Mouse (Mus musculus) adrenal gland, adult 2 months (tissue): ENCODE measurements at regions not wholly inside any gene's neighbourhood (a gene's known extent, or its start where the extent isn't known, plus 50 kb on each side); places are given as distances from the start of the nearest gene placed in this dataset.

ENCODE experiments used
- DNase-seq: peaks from one replicate; pipeline ENCODE4 v3.0.0; 2021

GRCm38 (mm10) chr12:70672115-70672514, 153.2 kb upstream of the Frmd6 start:
- no peak for DNase-seq

DNA sequence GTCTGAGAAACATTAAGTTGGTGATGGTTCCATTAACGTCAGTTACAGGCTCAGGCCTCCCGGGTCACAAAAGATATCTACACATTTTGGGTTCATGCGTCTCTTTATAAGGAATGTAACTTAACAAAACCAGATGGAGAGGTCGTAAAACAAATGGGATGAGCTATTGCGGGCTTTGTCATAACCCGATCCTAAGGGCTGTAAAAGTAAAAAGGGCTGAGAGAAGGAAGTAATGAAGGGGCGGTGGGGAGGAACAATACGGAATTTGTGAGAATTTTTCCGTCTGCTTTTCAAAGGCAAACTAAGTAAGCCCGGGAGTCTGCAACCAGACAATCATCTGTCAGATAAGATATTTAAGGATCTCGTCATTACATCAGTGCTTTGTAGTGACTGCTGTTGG, 152.1 kb upstream of the Frmd6 start:
- no peak for DNase-seq

DNA sequence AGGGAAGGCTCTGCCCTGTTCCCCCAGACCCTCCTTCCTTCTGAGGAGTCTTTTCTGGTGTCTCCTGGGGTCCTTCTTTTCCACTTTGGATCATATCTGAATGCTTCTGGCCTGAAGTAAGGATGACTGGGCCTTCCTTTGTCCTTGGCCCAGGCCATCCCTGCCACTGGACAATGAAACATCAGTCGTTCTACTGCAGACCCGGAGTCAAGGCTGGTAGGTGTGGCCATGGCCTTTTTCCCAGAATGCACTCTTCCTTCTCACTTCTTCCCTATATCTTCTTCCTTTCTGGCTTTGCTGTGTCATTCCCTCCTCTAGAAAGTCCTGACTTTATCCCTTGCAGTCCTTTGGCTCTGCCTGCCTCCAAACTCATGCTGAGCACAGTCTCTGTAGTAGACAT, 151.2 kb upstream of the Frmd6 start:
- DNase-seq: peak; percentile 50

- no peak for DNase-seq
Measured at GRCm38 (mm10) chr12:70675846-70676245, 149.5 kb upstream of the Frmd6 start.

- DNase-seq: no peak
Measured at GRCm38 (mm10) chr12:70679701-70680425, 145.5 kb upstream of the Frmd6 start.

GRCm38 (mm10) chr12:70681407-70681990, 143.8 kb upstream of the Frmd6 start:
- no peak for DNase-seq

DNA sequence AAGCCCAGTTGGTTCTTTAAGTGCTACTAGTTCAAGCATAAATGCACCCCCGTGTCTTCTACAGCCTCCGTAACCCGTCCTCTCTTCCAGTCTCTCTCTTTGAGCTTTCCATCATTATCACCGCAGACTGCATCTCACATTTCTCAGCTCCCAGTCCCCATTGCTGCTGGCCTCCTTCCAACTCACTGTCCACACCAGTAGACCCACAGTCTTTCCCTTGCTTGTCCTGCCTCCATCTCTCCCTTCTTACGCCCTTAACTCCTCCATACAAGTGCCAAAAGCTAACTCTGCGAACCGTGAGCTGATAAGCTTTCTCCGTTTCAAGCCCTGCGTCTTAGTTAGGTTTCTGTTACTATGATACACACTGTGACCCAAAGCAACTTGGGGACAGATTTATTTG, 141.0 kb upstream of the Frmd6 start:
- DNase-seq: no peak

GRCm38 (mm10) chr12:70685432-70685831, 139.9 kb upstream of the Frmd6 start:
- DNase-seq: no peak

GRCm38 (mm10) chr12:70686337-70686736, 139.0 kb upstream of the Frmd6 start:
- no peak for DNase-seq

DNA sequence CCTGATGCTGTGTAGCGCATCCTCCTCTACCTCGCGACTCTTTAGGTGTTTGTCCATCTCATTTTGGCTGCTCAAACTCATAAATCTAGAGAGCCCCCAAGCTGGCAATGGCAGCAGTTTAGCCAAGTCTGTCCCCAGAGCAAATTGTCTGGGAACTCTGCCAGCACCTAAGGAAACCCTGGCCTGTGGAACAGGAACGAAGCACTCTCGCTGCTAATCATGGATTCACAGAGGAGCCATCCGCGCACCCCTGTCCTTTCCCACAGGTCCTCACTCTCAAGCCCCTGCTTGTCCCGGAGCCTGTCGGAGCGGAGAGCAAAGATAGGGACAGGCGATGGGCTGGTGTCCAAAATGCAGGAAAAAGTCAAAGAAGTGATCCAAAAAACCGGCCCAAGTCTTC, 138.3 kb upstream of the Frmd6 start:
- DNase-seq: peak; percentile 30

DNA sequence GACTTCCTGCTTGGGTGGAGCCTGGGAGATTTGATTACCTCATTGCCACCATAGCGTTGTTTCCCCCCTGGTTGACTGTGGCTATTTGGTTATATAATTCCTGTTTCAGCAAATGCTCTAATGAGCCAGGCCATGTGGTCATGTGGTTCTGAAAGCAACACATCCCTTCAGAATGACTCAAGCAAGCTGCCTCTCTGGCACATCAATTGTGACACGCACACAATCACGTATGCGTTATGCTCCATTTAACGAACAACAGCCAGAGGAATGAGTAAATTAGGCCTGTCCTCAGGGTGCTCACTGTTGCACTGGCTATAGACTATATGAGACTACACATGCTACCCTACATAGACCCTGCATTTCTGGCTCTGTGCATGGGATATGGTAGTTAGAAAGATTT, 130.2 kb upstream of the Frmd6 start:
- DNase-seq: no peak

- DNase-seq: no peak
Measured at GRCm38 (mm10) chr12:70696256-70696655, 129.1 kb upstream of the Frmd6 start.

DNA sequence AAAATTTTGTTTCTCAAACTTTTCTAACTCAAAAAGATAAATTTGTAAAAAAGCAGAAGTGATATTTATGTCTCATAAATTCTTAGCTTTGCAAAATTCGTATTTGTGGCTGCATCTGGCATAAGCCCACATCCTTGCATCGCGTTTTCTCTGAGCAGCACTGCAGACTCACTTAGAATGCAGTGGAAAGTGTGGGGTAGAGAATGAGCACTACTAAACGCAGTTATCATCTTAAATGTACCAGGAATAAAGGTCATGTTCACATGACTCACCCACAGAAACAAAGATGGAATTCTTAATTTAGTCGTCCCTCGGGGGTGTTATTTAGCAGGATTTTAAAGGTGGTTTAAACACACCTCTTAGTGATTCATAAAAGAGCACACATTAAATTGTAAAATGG, 126.8 kb upstream of the Frmd6 start:
- no peak for DNase-seq

GRCm38 (mm10) chr12:70702473-70702872, 122.8 kb upstream of the Frmd6 start:
- DNase-seq: no peak

GRCm38 (mm10) chr12:70706806-70707628, 118.3 kb upstream of the Frmd6 start:
- DNase-seq: no peak

DNA sequence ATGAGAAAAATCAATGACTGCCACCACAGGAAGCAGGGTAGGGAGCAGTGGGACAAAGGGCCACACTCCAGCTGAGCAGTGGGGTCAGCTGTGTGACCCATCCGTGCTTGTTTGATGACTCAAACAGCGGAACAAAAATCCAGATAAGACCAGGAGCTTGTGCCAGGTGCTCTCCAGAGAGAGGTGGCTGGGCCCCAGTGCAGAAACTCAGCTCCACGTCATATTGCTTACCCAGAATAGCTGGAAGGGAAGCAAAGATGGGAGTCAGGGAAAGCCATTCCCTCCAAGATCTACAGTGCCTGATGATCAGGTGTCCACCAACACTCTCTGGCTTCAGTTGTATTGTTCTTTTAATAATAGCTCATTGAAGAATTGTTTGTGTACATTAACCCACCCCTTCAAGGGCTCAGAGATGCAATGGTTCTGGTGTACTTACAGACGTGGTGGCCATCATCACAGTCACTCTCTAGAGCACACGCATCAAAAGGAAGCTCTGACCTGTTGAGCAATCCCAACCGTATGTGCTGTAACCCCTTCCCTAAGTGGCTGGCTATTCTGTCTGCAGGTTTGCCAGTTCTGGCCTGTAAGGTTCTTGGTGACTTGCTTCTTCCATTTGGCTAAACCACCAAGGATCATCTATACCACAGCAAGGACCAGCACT, 117.6 kb upstream of the Frmd6 start:
- DNase-seq: peak; percentile 67

DNA sequence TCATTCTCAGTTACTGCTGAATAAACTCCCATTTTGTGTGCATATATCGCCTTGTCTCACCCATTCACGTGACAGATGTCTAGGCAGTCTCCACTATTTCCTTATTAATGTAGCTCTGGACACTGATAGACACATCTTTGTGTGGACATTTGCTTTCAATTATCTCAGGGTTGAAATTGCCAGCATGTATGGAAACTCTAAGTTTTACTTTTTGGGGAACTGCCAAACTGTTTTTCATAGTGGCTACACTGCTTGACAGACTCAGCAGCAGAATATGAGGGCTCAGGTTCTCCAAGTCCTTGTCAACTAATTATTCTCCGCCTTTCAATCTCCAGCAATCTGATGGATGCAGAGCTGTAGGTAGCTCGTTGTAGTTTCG, 117.0 kb upstream of the Frmd6 start:
- DNase-seq: no peak

DNA sequence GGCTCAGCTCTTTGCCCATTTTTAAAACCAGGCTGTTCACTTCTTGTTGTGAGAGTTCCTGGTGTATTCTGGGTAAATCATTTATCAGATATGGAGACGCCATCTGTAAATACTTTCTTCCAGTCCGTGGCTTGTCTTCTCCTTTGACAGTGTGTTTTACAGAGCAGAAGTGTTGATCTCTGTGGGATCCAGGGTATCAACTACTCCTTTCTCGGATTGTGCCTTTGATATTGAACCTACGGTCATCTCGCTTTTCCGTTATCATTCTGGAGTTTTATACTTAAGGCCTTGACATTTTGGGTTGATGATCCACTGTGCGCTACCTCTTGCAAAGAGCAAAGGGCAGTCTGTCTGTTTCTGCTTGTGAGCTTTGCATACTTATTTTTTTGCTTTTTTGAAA, 115.0 kb upstream of the Frmd6 start:
- no peak for DNase-seq

DNA sequence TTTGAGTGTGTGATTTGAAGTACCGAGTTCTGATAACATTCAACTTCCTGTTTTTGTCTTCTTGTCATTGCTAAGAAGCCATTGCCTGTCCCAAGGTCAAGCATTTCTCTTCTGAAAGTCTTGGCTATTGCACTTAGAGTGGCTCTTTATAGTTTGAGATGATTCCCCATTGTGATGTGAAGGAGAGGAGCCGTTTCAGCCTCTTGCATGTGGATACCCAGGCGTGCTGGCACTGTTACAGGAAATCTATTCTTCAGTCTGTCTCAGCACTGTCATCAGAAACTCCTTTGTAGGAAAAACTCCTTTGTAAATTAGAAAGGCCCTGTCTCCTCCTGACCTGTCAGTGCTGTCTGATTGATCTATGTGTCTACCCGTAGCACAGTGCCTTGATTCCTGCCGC, 114.3 kb upstream of the Frmd6 start:
- DNase-seq: no peak

- no peak for DNase-seq
Measured at GRCm38 (mm10) chr12:70712322-70713024, 112.8 kb upstream of the Frmd6 start.

- peak; percentile 79 for DNase-seq
Measured at GRCm38 (mm10) chr12:70713499-70714280, 111.6 kb upstream of the Frmd6 start.
